Mouse (Mus musculus) lung, postnatal 4 days (tissue): ENCODE data around the gene Noxa1.
A peak's percentile ranks its signal among the peaks of the same experiment; 100 is the strongest.

ENCODE experiments used
- DNase-seq, 2 experiments: peaks; one replicate each; pipeline ENCODE4 v3.0.0; 2021

Gene Noxa1

DNA sequence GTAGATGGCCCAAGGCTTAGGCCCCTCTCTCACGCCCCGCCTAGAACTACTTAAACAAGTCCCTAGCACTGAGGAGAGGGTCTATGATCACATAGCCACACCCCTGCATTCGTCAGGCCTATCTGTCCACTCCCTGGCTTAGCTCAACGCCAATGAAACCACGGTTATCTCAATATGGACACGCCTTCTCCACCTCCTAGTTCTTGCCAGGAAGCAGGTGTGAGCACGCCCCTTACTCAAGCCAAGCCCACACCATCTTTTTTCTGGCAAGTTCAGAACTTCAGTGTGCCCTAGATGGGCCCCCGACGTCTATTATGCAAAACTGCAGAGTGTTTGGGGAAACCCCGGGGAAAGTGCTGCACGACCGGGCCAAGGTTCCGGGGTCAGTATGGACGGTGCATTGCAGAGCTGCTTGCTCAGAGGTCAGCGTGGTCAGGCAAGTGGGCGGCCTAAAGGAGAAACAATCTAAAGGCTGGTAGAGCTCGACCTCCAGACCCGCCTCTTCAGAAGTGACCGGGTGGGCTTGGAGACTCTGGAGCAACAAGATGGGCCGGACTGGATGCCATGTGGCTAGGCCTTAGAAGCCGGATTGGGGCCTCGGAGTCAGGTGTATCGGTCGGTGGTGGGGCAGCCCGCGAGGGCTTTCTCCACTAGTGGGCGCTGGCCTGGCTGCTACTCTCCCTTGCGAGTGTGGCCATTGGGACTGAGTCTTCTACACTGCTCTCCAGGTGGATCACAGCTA lies at the start of gene Noxa1:
Gene Noxa1, minus strand, starts transcription at position 41 of the 742 bp plus-strand sequence.
- DNase-seq, result peak; percentile 32 to 36

DNA sequence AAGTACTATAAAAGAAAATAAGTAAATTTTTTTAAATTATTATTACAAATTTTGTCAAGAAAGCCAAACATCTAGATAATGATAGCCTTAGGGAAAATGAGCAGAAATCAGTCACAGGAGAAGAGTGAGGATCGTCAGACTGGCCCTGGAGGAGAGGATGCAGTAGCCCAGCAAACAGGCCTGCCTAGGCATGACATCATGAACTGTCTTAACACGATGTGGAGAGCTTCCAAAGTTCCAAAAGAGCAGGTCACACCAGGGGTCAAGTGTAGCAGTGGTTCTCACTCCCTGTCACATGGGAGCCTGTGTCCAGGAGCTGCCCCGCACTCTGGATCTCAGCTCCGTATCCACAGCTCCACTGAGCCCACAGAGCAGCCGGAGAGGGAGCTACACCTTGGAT lies 47.0 kb upstream of the Noxa1 start:
- no peak for DNase-seq

- peak in 1 of 2 experiments; percentile 12 for DNase-seq
Observed at GRCm38 (mm10) chr2:25141185-25141584, 46.2 kb upstream of the Noxa1 start.

DNA sequence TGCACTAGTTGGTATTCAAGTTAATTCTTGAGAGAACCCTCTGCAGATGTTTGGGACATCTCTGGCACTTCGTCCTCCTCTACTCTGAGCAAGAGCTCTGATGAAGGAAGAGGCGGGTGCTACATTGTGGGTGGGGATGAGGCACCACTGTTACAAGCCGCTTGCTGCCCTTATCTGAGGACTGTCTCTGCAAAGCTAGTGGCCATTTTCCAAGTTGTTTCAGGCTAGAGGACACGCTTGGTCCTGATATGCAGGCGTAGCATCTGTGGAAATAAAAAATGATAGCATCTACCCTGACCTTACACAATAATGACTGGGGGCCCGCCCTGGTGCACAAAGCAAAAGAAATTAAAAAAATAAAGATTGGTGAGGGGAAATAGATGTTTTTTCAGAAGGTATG lies 42.9 kb upstream of the Noxa1 start:
- DNase-seq, result no peak

DNA sequence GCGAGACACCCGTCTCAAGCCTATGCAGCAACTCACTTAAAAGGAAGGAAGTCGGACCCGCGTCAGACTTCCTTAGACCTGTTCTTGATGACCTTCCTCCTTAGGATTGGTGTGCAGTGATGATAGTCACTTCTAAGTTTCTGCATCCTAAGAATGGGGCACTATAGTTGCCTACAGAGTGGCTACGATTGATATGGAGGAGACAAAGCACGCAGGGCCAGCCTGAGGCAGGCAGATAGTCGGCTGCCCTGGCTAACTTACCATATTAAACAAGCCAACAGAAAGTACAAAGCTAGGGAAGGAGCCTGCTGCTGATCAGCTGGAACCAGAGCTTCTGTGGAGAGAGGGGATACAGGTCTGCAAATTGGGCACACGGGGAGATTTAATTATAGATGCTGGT lies 36.7 kb upstream of the Noxa1 start:
- DNase-seq, result no peak

DNA sequence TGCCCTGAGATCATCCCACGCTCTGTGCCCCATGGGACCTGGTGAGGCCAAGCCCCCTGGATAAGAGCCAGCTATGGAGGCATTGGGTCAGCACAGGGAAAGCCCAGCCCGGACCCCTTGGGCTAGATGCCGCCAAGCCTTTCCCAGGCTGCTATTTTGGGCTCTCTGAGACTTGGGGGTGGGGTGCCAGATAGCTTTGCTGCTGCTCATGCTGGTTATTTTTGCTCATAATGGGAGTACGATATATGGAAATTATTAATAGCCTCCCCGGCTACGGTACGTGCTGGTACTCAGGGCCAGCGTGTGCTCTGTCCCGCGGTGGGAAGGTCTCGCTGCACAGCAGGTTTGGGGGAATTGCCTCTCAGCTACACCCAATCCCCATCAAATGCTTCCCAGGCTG lies 33.1 kb upstream of the Noxa1 start:
- peak; percentile 32 to 62 for DNase-seq

GRCm38 (mm10) chr2:25127206-25127605 lies 32.3 kb upstream of the Noxa1 start:
- peak; percentile 71 to 80 for DNase-seq

GRCm38 (mm10) chr2:25126011-25127010 lies 31.4 kb upstream of the Noxa1 start:
- no peak for DNase-seq

- no peak for DNase-seq
Observed at GRCm38 (mm10) chr2:25125146-25125545, 30.2 kb upstream of the Noxa1 start.

DNA sequence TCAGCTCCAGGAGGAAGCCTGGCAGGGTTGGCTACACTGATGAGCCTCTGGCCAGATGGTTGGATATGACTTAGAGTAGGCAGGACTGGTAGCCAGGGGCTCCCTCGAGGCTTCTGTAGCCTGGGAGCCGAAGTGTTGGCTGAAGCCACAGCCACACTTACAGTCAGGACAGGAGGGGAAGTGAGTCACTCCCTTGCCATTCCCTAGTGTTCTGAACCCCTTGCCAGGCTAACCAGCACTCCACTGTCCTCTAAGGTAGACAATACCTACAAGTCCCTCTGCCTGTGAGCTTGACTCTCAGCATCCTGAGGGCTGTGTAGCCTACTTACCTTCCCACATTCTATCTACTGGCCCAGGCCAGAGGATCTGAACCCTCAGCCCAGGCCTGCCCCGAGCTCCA lies 29.5 kb upstream of the Noxa1 start:
- no peak for DNase-seq

DNA sequence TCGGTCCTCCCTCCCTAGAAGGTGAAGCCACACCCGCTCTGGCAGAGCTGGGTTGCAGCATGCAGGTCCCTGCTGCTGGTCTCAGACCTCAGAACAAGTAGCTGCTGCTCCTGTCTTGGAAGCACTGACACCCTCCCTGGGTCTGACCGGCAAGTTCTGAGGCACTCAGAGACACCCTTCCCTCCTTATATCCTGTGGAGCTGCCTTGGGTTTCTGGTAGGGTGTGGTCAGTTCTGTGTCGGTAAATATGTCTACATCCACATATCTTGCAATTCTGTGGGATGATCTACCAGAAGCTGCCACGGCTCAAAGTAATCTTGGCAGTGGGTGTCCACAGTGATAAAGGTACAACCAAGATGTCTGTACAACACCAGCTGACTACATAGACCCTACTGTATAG lies 28.6 kb upstream of the Noxa1 start:
- DNase-seq, result no peak

GRCm38 (mm10) chr2:25122666-25123065 lies 27.7 kb upstream of the Noxa1 start:
- no peak for DNase-seq

DNA sequence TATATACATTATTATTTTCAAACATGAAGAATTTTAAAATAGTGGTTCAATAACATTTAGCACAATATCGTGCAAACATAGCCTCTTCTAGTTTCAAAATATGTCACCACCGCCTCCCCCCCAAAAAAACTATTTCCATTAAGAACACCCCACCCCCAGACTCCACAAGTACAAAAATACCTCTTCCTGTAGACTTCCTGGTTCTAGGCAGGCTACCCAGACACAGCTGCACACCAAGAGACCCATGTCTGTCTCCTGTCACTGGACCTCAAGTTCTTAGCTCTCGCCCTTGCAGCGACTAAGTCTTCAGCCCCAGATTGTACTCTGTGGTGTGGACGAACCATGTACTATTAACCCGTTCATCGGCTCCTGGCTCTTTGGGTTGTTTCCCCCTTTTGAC lies 26.0 kb upstream of the Noxa1 start:
- no peak for DNase-seq

GRCm38 (mm10) chr2:25115442-25115841 lies 20.5 kb upstream of the Noxa1 start:
- no peak for DNase-seq

- DNase-seq, result no peak
Observed at GRCm38 (mm10) chr2:25114308-25114707, 19.4 kb upstream of the Noxa1 start.

DNA sequence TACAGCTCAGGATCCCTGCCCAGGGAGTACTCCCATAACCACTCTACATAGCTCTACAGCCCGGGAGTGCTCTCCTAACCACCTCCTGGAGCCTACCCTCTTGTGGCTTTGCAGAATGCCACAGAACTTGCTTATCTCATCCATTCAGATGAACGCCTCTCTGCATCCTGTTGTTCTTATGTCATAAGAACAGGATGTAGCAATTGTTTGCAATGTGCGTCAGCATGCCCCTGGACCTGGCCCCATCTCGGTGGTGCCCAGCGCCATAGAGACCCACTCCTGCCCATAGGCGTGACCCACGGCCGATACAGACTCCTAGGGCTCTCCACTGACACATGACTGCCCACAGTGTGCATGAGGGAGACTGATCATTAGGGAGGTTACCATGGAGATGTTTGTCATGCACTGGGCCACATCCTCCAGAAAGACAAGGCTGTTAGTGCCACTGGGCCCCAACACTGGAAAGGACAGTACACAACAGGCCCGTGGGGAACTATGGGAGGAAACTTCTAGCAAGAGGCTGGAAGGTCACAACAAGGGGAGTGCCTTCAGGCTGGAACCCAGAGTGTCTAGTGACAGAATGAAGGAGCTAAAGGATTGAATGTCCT lies 16.3 kb upstream of the Noxa1 start:
- DNase-seq, result peak; percentile 81 to 92

- no peak for DNase-seq
Observed at GRCm38 (mm10) chr2:25110505-25111183, 15.7 kb upstream of the Noxa1 start.

DNA sequence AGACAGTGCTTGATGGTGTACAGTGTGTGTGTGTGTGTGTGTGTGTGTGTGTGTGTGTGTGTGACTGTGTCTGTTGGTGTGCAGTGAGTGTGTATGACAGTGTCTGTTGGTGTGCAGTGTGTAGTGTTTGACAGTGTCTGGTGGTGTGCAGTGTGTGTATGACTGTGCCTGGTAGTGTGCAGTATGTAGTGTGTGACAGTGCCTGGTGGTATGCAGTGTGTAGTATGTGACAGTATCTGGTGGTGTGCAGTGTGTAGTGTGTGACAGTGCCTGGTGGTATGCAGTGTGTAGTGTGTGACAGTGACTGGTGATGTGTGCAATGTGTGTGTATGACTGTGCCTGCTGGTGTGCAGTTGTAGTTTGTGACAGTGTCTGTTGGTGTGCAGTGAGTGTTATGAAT lies 14.5 kb upstream of the Noxa1 start:
- no peak for DNase-seq

DNA sequence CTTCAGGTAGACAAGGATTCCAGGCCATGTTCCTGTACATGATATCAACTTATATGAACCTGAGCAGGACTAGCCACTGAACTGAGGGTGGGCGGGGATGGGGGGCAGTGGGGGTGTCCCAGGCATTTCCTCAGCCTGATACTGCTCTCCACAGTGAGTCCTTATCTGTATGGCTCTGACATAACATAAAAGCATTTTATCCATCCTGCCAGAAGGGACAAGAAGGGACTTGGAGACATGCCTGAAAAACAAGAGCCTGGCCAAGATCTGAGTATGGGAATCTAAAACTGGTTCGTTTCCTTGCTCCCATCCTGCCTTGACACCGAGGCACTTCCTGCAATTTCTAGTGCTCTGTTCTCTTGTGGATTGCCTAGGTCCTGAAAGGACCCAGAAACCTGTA lies 11.1 kb upstream of the Noxa1 start:
- DNase-seq, result peak in 1 of 2 experiments; percentile 23

- no peak for DNase-seq
Observed at GRCm38 (mm10) chr2:25104122-25104521, 9.2 kb upstream of the Noxa1 start.

GRCm38 (mm10) chr2:25099703-25100102 lies 4.8 kb upstream of the Noxa1 start:
- DNase-seq, result no peak

GRCm38 (mm10) chr2:25098956-25099355 lies 4.0 kb upstream of the Noxa1 start:
- peak; percentile 68 to 69 for DNase-seq
